Mouse (Mus musculus): ENCODE data around the gene Tmem33.

The Tmem33 gene

GRCm38 (mm10) chr5:67260531-67261371, at the start of gene Tmem33:
TSS of gene Tmem33 (plus strand) at chr5:67260565.
- peak; percentile 99 for DNase-seq (ENCODE audit: low read depth, low spot score)

GRCm38 (mm10) chr5:67213168-67213567, 47.2 kb upstream of the Tmem33 start:
- DNase-seq (ENCODE audit: low read depth, low spot score) = no peak

- no peak for DNase-seq (ENCODE audit: low read depth, low spot score)
These were observed 45.0 kb upstream of the Tmem33 start for GRCm38 (mm10) chr5:67215121-67216030.

- DNase-seq (ENCODE audit: low read depth, low spot score) = no peak
These were observed 44.2 kb upstream of the Tmem33 start for GRCm38 (mm10) chr5:67216031-67216778.

GRCm38 (mm10) chr5:67216779-67217095, 43.6 kb upstream of the Tmem33 start:
- no peak for DNase-seq (ENCODE audit: low read depth, low spot score)

- no peak for DNase-seq (ENCODE audit: low read depth, low spot score)
These were observed 38.5 kb upstream of the Tmem33 start for GRCm38 (mm10) chr5:67221901-67222300.

GRCm38 (mm10) chr5:67222440-67223390, 37.6 kb upstream of the Tmem33 start:
- DNase-seq (ENCODE audit: low read depth, low spot score) = no peak

- no peak for DNase-seq (ENCODE audit: low read depth, low spot score)
These were observed 36.8 kb upstream of the Tmem33 start for GRCm38 (mm10) chr5:67223391-67224121.

GRCm38 (mm10) chr5:67224122-67224502, 36.3 kb upstream of the Tmem33 start:
- DNase-seq (ENCODE audit: low read depth, low spot score) = no peak

GRCm38 (mm10) chr5:67225758-67226157, 34.6 kb upstream of the Tmem33 start:
- DNase-seq (ENCODE audit: low read depth, low spot score) = no peak

GRCm38 (mm10) chr5:67227261-67227660, 33.1 kb upstream of the Tmem33 start:
- DNase-seq (ENCODE audit: low read depth, low spot score) = no peak

- DNase-seq (ENCODE audit: low read depth, low spot score) = no peak
These were observed 32.5 kb upstream of the Tmem33 start for GRCm38 (mm10) chr5:67227682-67228444.

GRCm38 (mm10) chr5:67234682-67235081, 25.7 kb upstream of the Tmem33 start:
- no peak for DNase-seq (ENCODE audit: low read depth, low spot score)

- no peak for DNase-seq (ENCODE audit: low read depth, low spot score)
These were observed 24.9 kb upstream of the Tmem33 start for GRCm38 (mm10) chr5:67235462-67235861.

- DNase-seq (ENCODE audit: low read depth, low spot score) = no peak
These were observed 23.8 kb upstream of the Tmem33 start for GRCm38 (mm10) chr5:67236601-67237000.

- DNase-seq (ENCODE audit: low read depth, low spot score) = peak; percentile 75
These were observed 22.1 kb upstream of the Tmem33 start for GRCm38 (mm10) chr5:67238303-67238702.

GRCm38 (mm10) chr5:67241713-67242112, 18.7 kb upstream of the Tmem33 start:
- DNase-seq (ENCODE audit: low read depth, low spot score) = no peak

GRCm38 (mm10) chr5:67243231-67243630, 17.1 kb upstream of the Tmem33 start:
- DNase-seq (ENCODE audit: low read depth, low spot score) = no peak

GRCm38 (mm10) chr5:67252261-67252660, 8.1 kb upstream of the Tmem33 start:
- DNase-seq (ENCODE audit: low read depth, low spot score) = no peak
